Mouse (Mus musculus): ENCODE data around the gene Mms19. TPM values are rescaled to one million over a fixed set of nuclear protein-coding genes. Genes with fewer than 3 reads are reported as not detected.

Gene Mms19
- total RNA-seq, 1 experiment, result 59.6 TPM

DNA sequence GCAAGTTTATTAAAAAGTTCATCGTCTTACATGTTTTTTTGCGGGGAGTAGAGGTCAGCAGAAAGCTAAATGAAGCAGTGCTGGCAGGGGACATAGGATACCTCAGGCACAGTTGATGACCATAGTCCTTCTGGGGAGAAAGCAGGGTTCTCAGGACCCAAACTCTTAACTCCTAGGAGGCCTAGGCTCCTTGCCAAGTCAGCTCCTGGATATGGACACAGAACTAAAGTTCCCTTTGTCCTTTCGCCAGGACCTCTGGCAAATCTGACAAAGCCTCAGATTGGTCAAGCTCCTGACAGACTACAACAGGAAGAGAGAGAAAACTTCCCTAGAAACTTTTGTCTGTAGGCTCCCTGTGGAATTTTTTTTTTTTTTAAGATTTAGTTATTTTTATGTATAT is 72.2 kb downstream of the Mms19 start:
- H3K4me3 ChIP-seq (ENCODE audit: insufficient read depth in 1 of 2, low read depth in 1 of 2, low read length in 2 of 2, poor library complexity in 1 of 2, severe bottlenecking in 1 of 2), result no peak overlapping the region
- peaks cover 6% of the 10 kb centered on the region for H3K36me3 ChIP-seq (ENCODE audit: control insufficient read depth, insufficient read depth, low read length, poor library complexity, severe bottlenecking)
- in situ Hi-C loops (cut with MboI; ENCODE audit: low sequenced_read_pairs in 2 of 2, unreplicated experiment in 2 of 2), result no loop called here
- no peaks in the 10 kb centered on the region for H3K9me3 ChIP-seq (ENCODE audit: control insufficient read depth, insufficient read depth, low read depth, low read length)
- H3K9ac ChIP-seq (ENCODE audit: insufficient read depth, low read depth, low read length, poor library complexity, severe bottlenecking), result no peak overlapping the region
- H3K27ac ChIP-seq (ENCODE audit: insufficient read depth, low read depth, low read length, poor library complexity, severe bottlenecking), result no peak overlapping the region
- no peak for DNase-seq (ENCODE audit: low read depth, low spot score)
- no peak for TF ChIP-seq ZNF384 (IDR thresholded peaks at IDR 0.05; ENCODE audit: low read depth, low read length)
- no peak for TF ChIP-seq CHD2 (IDR thresholded peaks at IDR 0.05; ENCODE audit: low read depth, low read length)
- no peak for TF ChIP-seq MAFK (IDR thresholded peaks at IDR 0.05; ENCODE audit: insufficient read depth, low read depth, low read length)
- TF ChIP-seq HCFC1 (IDR thresholded peaks at IDR 0.05; ENCODE audit: borderline replicate concordance, insufficient read depth, low read length), result no peak
- TF ChIP-seq ZC3H11A (IDR thresholded peaks at IDR 0.05; ENCODE audit: borderline replicate concordance, low read depth, low read length), result no peak
- no peaks in the 10 kb centered on the region; a peak in 3 of 4 replicates for H3K4me1 ChIP-seq (ENCODE audit: control insufficient read depth in 2 of 2, insufficient read depth in 2 of 2, low read length in 2 of 2, poor library complexity in 1 of 2)

DNA sequence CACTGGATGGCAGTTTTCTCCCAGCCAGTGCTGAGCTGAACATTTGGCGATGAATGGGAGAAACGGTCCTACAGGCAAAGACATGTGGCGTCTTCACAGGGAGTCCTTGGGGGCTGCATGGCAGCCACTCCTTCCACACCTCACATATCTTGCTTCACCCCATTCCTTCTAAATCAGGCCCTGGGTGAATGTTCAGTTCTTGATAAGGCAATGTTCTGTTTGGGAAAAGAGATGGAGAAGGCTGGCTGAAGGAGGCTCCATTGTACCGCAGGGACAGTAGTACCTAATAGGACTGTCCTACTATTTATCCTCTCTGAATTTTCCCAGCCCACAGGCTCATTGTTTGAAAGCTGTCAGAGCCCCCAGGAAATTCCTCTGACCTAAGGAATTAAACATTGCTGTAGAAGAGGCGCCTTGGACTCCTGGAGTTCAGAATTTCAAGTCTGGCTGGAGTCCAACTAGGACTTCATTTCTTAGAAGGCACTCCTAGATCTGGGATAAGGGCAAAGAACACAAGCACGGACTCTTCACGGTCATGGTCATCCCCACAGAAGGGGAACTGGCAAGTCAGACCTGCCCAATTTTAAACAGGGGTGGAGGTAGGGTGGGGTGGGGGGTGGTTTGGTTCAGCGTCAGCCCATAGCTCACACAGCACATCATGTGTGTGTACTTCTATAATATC is 73.7 kb downstream of the Mms19 start:
- no peaks in the 10 kb centered on the region for H3K9me3 ChIP-seq (ENCODE audit: control insufficient read depth, insufficient read depth, low read depth, low read length)
- in situ Hi-C loops (cut with MboI; ENCODE audit: low sequenced_read_pairs in 2 of 2, unreplicated experiment in 2 of 2), result no loop called here
- no peak overlapping the region for H3K4me3 ChIP-seq (ENCODE audit: insufficient read depth in 1 of 2, low read depth in 1 of 2, low read length in 2 of 2, poor library complexity in 1 of 2, severe bottlenecking in 1 of 2)
- H3K4me1 ChIP-seq (ENCODE audit: control insufficient read depth in 2 of 2, insufficient read depth in 2 of 2, low read length in 2 of 2, poor library complexity in 1 of 2), result no peaks in the 10 kb centered on the region
- TF ChIP-seq CHD2 (IDR thresholded peaks at IDR 0.05; ENCODE audit: low read depth, low read length), result no peak
- TF ChIP-seq ZNF384 (IDR thresholded peaks at IDR 0.05; ENCODE audit: low read depth, low read length), result no peak
- TF ChIP-seq HCFC1 (IDR thresholded peaks at IDR 0.05; ENCODE audit: borderline replicate concordance, insufficient read depth, low read length), result no peak
- TF ChIP-seq ZC3H11A (IDR thresholded peaks at IDR 0.05; ENCODE audit: borderline replicate concordance, low read depth, low read length), result no peak
- no peak for TF ChIP-seq MAFK (IDR thresholded peaks at IDR 0.05; ENCODE audit: insufficient read depth, low read depth, low read length)
- H3K9ac ChIP-seq (ENCODE audit: insufficient read depth, low read depth, low read length, poor library complexity, severe bottlenecking), result no peak overlapping the region
- no peak for DNase-seq (ENCODE audit: low read depth, low spot score)
- H3K27ac ChIP-seq (ENCODE audit: insufficient read depth, low read depth, low read length, poor library complexity, severe bottlenecking), result no peak overlapping the region
- H3K36me3 ChIP-seq (ENCODE audit: control insufficient read depth, insufficient read depth, low read length, poor library complexity, severe bottlenecking), result no peaks in the 10 kb centered on the region

- Histone ChIP-seq H3K36me3 (ENCODE audit: control insufficient read depth, insufficient read depth, low read length, poor library complexity, severe bottlenecking) (no peaks in the 10 kb centered on the region), H3K9me3 (ENCODE audit: control insufficient read depth, insufficient read depth, low read depth, low read length) (no peaks in the 10 kb centered on the region), H3K9ac (ENCODE audit: insufficient read depth, low read depth, low read length, poor library complexity, severe bottlenecking) (no peak overlapping the region), H3K4me3 (ENCODE audit: insufficient read depth in 1 of 2, low read depth in 1 of 2, low read length in 2 of 2, poor library complexity in 1 of 2, severe bottlenecking in 1 of 2) (no peak overlapping the region), H3K4me1 (ENCODE audit: control insufficient read depth in 2 of 2, insufficient read depth in 2 of 2, low read length in 2 of 2, poor library complexity in 1 of 2) (no peaks in the 10 kb centered on the region), H3K27ac (ENCODE audit: insufficient read depth, low read depth, low read length, poor library complexity, severe bottlenecking) (no peak overlapping the region)
- TF ChIP-seq ZNF384 (IDR thresholded peaks at IDR 0.05; ENCODE audit: low read depth, low read length) (no peak), HCFC1 (IDR thresholded peaks at IDR 0.05; ENCODE audit: borderline replicate concordance, insufficient read depth, low read length) (no peak), ZC3H11A (IDR thresholded peaks at IDR 0.05; ENCODE audit: borderline replicate concordance, low read depth, low read length) (no peak), MAFK (IDR thresholded peaks at IDR 0.05; ENCODE audit: insufficient read depth, low read depth, low read length) (no peak), CHD2 (IDR thresholded peaks at IDR 0.05; ENCODE audit: low read depth, low read length) (no peak)
- in situ Hi-C loops (cut with MboI; ENCODE audit: low sequenced_read_pairs in 2 of 2, unreplicated experiment in 2 of 2), result no loop called here
- DNase-seq (ENCODE audit: low read depth, low spot score), result no peak
Measured at GRCm38 (mm10) chr19:41906311-41907078, 74.5 kb downstream of the Mms19 start.

DNA sequence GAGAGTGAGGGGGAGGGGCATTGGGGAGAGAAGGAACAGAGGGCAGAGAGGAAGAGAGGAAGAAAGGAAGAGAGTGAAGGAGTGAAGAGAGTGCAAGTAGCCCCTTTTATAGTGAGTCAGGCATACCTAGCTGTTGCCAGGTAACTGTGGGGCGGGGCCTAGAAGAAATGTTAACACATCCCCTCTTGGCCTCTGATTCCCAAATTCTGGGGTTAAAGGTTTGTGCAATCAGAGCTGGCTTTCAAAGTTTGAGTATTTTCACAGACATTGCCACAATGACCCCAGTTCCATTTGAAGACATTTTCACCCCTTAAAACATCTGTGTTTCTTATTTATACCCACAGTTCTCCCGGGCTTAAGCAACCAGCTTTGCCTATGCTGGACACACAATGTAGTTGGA is 75.7 kb downstream of the Mms19 start:
- no peaks in the 10 kb centered on the region for H3K4me1 ChIP-seq (ENCODE audit: control insufficient read depth in 2 of 2, insufficient read depth in 2 of 2, low read length in 2 of 2, poor library complexity in 1 of 2)
- DNase-seq (ENCODE audit: low read depth, low spot score), result no peak
- in situ Hi-C loops (cut with MboI; ENCODE audit: low sequenced_read_pairs in 2 of 2, unreplicated experiment in 2 of 2), result no loop called here
- H3K4me3 ChIP-seq (ENCODE audit: insufficient read depth in 1 of 2, low read depth in 1 of 2, low read length in 2 of 2, poor library complexity in 1 of 2, severe bottlenecking in 1 of 2), result no peak overlapping the region
- no peaks in the 10 kb centered on the region for H3K36me3 ChIP-seq (ENCODE audit: control insufficient read depth, insufficient read depth, low read length, poor library complexity, severe bottlenecking)
- H3K27ac ChIP-seq (ENCODE audit: insufficient read depth, low read depth, low read length, poor library complexity, severe bottlenecking), result no peak overlapping the region
- H3K9me3 ChIP-seq (ENCODE audit: control insufficient read depth, insufficient read depth, low read depth, low read length), result no peaks in the 10 kb centered on the region
- no peak for TF ChIP-seq ZC3H11A (IDR thresholded peaks at IDR 0.05; ENCODE audit: borderline replicate concordance, low read depth, low read length)
- H3K9ac ChIP-seq (ENCODE audit: insufficient read depth, low read depth, low read length, poor library complexity, severe bottlenecking), result no peak overlapping the region
